Mouse (Mus musculus) frontal cortex, postnatal 36 days (tissue): ENCODE measurements at regions not wholly inside any gene's neighbourhood (a gene's known extent, or its start where the extent isn't known, plus 50 kb on each side); places are given as distances from the start of the nearest gene placed in this dataset.

ENCODE experiments used
- DNase-seq, 2 experiments: peaks; one replicate each; pipeline ENCODE4 v3.0.0; 2022; ENCODE audit warnings: low spot score in 2 of 2

DNA sequence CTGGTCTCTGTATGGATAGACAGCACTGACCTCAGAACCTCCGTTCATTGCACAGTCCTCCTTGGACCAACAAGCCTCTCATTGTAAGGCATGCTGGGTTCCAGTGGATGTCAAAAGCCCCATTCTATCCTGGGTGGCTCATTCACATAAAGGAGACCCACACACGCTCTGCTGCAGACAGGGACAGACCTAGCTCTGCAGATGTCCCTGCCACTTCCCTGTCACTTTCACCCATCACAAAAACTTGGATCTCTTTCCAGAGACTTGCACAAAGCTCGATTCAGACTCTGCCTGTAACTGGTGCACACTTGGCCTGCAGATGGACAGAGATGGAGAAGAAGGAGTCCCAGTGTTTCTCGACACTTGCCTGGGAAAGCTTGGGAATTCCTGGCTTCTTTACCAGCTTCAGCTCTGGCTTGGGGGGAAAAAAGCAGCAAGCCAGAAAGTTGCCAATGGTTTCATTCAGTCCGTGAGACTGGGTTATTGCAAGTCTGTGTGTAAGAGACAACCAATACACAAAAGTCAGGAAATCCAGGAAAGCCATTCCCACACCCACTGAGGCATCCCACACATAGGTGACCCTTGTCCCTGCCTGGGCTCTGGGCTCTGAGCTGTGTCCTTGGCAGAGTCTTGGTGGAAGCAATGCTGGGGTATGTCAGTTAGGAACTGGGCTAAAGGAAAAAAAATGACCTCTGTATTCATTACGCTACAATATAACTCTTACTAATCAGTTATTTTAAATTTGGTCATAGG is 136.1 kb upstream of the Car8 start:
- DNase-seq: no peak

DNA sequence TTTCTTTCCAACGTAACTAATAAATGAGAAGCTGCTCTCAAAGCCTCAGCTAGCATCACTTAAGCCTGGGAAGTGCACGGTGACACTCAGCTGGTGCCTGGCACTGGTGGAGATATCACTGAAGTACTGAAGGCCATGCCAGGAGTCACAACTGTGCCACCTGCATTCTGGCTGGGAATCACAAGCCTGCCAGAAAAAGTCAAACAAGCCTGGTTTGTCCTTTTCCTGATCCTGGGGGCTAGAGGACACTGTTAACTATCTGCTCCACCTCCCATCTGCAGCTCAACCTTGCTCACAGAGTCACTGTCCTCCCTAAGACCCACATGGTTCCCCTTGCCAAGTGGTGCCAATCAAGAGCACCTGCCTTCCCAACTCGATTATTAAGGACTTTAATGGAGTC is 135.2 kb upstream of the Car8 start:
- no peak for DNase-seq

DNA sequence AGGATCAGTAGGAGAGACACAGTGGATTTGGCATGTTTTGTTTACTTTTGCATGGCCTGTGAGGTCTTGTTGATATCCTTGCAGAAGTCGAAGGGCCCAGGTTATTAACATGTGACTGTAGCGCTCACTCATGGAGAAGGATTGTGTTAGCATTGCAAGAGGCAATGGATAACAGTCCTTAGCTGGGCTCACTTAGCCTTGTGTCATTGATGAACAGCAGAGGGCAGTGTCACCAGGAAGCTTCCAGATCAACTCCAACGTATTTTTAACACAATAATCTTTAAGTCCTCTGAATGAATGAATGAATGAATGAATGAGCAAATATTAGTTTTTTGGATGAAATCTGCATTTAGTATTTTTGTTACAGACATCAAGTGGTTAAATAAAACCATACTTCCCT is 133.2 kb upstream of the Car8 start:
- no peak for DNase-seq

DNA sequence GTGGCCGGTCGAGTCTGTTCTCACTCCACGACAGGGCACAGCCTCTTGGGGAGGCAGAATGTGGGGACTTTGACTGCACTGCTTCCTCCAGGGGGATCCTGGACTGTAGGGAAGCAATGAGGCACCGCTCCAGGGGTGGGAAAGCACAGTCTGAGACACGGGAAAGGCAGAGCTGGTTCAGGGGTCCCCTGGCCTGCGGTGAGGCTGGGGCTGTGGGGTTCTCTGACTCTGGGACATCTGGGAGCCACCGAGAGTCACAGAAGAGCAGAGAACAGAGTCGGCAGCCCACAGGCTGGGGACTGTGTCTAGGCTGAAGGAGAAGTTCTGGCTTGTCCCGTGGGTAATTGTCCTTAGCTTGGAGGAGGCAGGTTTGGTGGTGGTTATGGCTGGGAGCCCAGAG is 131.9 kb upstream of the Car8 start:
- no peak for DNase-seq

DNA sequence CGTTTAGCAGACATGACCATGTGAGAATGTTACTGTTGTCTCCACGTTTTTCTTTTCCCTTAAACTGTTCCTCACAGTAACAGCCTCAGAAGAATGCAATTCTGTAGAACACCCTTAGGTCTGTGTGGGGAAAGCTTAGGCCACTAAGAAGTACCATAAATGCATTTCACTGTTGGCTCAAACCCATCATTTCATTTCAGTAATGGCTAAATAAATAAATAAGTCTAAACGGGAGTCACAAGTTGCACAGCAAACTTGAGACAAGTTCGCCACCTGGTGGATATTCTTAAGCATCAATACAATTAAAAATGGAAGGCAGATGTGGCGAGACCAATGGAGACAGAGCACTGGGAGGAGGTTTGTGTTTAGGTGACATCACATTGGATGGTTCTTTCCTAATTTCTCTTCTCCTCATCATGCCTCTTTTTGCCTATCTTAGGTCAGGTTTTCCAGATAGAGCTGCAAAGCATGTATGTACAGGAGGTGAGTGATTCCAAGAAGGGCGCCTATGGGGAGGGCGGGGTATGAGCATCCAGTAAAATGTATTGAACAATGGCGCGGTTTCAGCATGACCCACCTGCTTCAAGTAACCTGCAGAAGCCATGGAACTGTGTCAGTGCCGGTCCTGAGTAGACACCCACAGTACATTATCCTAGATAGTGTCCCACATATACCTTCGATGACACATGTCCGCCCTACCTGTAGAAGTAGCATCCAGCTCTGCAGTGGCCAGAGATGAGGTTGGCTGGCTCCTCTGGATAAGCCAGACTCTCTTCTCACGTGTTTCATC is 128.8 kb upstream of the Car8 start:
- peak in 1 of 2 experiments; percentile 57 for DNase-seq

DNA sequence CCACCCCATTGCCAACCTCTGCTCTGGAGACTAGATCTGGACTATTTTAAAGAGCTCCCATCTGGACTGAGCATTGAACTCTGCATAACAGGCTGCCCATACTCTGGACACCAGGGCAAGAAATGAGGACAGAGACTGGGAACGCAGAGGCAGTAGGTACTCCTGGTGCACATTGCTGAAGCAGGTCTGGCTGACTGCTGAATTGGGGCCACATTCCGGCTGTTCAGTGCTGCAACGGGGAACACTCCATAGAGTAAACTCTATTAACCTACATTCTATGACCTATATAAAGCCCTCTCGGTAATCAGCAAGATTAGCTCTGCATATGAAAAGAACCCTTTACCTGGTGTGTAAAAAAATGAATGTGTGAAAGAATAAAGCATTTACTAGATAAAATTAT is 128.1 kb upstream of the Car8 start:
- DNase-seq: no peak

DNA sequence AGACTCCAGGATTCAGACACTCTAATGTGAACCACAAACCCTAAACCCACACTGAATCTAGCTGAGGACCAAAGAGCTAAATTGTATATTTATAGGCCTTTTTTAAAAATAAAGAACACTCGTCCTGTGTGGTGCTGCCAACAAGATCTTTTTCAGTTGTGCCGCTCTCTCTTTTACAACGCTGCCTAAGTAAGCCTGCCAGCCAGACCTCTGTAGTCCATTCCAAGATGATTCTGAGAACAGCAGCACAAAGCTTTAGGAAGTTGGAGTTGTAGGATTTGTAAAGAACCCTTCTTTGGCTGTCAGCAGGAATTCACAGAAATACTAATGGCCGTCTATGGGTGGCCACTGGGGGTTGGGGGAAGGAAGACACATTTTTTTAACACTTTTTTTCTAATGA is 123.6 kb upstream of the Car8 start:
- DNase-seq: peak in 1 of 2 experiments; percentile 33

DNA sequence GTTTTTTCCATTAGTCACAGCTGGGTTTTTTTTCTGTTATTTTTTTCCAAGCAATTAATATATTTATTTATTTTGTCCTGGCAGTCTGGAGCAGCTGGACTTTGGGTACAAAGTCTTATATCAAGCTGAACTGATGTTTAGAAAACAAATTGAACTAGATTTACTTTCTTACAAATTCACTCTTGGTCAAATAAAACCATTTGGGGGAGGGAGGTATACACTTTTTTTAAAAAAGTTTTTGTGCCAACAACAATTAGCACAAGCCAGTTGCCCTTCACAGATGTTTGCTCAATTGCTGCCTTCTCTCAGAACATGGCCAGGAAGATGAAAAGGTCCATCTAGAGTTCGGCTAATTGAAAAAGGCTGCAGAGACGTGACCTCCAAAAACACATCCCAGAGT is 123.1 kb upstream of the Car8 start:
- DNase-seq: no peak

DNA sequence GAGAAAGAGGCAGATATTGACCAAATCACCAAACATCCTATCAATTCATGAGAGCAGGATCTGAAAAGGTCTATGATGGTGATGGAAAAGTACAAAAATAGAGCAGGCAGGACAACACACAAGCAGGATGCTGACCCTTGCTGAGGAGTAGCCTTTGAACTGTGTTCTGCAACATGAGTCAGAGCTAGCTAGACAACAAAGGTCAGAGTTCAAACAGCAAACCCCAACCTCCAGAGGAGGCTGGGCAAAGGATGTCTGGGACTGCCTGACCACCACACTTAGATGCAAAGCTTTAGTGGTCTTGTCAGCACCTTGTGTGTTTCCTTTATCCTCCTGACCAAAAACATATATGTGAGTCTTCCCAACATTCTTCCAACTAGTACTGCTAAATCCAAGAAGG is 122.5 kb upstream of the Car8 start:
- DNase-seq: no peak

DNA sequence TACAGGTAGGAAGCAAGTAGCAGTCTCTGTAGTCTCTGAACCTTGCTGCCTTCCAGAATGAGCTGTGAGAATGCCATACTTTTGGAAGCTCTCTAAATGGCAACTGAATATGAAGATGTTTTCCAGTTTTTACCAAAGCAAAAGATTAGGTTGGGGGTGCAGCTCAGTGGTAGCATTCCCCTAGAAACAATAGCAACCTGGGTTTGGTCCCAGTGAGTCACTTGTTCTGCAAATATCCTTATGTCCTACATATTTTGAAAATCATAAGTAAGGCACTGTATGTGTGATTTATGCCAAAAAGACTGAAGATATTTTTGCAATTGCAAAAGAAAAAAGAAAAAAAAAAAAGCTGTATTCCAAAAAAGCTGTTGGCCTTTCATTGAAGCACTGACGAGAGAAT is 118.6 kb upstream of the Car8 start:
- DNase-seq: peak in 1 of 2 experiments; percentile 36

DNA sequence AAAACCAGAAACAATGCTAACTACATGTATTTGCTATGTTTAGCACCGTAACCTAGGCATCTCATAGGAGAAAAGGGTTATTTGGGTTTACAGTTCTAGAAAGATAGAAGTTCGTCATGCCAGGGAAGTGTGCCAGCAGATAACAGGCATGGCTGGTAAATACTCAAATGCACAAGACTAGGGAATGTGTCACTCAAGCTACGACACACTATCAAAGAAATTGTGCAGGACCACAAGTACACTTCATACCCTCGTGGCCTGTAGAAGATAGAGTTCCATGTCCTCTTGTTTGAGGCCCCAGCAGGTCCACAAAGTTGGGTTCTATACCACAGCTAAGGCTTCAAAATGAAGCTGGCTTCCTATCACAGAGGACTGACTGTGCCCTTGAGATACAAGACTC is 103.1 kb upstream of the Car8 start:
- DNase-seq: no peak

DNA sequence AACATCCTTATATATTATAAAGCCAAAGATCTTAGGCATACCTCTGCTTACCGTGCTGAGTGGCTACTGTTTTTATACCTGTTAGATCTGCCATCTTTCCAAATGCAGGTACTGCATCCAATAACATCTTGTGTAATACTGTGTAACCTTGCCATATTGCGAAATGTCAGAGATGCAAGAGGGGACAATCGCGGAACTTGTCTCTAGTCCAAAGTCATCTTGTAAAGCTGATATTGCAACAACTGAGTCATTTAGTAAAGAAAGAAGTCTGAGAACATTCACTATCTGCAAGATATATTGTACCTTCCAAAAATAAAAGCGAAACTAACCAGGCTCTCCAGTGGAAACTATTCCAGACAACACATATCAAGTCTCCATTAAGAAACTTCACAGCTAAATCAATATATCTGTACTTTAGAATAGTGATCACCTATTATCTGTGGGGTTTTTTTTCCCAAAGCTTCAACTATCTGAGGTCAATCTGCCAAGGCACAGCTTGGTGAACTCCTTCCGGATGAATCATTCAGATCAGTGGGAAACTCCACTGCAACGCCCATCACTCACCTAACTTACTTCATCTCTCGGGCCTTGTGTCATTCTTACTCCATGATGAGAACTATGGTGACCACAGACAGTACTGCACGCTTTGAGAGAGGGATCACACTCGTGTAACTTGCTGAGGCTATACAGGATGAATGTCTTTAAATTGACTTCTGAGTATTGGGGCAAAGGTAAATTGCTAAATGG is 70.6 kb upstream of the Car8 start:
- DNase-seq: no peak

DNA sequence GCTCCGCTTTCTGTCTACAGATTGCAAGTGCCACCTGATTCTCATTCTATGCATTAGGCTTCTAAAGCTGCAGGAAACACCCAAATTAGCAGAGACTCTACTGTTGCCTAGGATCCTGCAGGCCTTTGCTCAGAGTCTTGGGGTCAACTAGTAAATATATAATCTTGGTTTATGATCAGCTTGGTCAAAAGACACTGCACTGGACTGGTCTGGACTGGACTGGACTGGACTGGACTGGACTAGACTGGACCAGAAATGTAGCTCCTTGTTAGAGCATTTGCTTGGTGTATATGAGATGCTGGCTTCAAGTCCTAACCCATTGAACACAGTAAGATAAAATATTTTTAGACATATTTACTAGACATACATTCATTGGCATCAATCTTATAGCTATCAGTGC is 53.7 kb upstream of the Car8 start:
- no peak for DNase-seq

DNA sequence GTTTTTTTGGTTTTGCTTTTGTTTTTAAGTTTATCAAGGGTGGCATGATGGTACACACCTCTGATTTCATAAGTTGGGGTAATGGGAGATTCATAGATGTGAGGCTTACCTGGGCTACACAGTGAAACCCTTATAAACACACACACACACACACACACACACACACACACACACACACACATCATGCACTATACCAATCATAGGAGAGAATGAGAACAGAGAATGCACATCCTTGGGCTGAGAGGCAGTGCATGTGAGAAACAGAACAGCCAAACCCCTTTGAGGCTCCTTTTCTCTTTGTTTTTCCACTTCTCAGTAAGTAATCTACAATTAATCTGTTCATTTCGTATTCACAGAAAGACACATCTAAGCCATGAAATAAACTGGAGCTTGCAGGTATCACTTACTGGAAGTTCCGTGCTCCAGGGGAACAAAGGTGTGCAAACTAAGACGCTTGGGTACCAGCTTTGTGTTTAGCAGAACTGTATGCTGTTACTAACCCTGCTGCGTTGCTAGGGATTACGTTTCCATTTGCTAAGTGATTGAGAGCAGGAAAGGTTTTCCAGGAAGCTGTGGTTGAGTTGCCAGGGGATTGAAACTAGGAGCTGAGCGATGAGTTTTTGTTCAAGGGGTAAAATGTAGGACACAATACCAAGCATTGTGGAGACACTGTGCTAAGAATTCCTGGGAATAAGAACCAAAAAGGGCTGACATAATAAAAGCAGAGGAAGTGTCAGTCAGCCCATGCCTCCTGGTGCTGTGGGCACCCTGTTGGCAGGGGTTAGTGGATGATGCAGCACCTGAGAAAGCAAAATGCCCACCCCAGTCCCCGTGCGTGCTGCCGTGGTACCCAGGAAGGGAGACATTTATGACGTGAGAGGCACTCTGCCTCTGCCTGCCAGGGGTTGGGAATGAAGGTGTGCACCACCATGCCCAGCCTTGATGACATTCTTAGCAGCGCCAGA is 53.0 kb upstream of the Car8 start:
- DNase-seq: peak in 1 of 2 experiments; percentile 1

DNA sequence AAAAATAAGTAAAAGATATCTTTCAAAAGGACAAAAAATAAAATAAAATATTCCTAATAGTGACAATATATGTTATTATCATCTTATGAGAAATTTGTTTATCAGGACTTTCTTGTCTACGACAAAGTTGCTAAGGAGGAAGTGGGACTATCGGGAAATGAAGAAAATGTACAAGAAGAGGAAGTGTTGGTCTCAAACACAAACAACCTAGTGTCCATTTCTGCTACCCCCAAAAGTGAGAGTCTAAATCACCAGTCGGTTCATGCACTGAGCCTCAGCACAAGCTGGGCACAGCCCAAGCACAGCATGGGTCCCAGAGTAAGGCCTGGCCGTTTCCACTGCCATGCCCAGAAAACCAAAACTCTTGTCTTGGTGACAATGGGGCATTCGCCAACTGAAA is 51.1 kb upstream of the Car8 start:
- no peak for DNase-seq
